ENCODE assay signal across 8 mouse cellular contexts in genomic region chr11:66905617-66906384, GRCm38 (mm10). TPM values are rescaled to one million over a fixed set of nuclear protein-coding genes. Genes with fewer than 3 reads are reported as not detected.
DNase-seq lines count a peak whose midpoint lies in the region; ATAC-seq and TF ChIP-seq lines count a peak whose summit lies in the region.

No protein-coding gene starts in this region.

- H3K4me1 ChIP-seq in E14TG2a.4 (replicated peaks; ENCODE audit: low read depth, low read length) = peaks cover 22% of the 10 kb centered on the region
- peaks cover 7% of the 10 kb centered on the region; the same call in 1 of the 2 replicates for H3K4me1 ChIP-seq in forebrain, embryonic 12.5 days
- no peaks in the 10 kb centered on the region for H3K4me1 ChIP-seq in heart, postnatal 0 days (ENCODE audit: control insufficient read depth, insufficient read depth)
- peaks cover 6% of the 10 kb centered on the region for H3K4me1 ChIP-seq in liver, embryonic 15.5 days (replicated peaks)
- peaks cover 13% of the 10 kb centered on the region for H3K4me1 ChIP-seq in neural tube, embryonic 15.5 days

- ATAC-seq in forebrain, embryonic 12.5 days (ENCODE audit: low FRiP score) = peak; percentile 89
- peak; percentile 76 for ATAC-seq in heart, postnatal 0 days (ENCODE audit: insufficient read depth, low read depth)
- peak; percentile 62 for ATAC-seq in liver, embryonic 15.5 days (ENCODE audit: insufficient read depth)
- peak; percentile 84 for ATAC-seq in neural tube, embryonic 15.5 days (ENCODE audit: low FRiP score)

- no peaks in the 10 kb centered on the region for H3K9me3 ChIP-seq in E14TG2a.4 (ENCODE audit: low read length)
- H3K9me3 ChIP-seq in forebrain, embryonic 12.5 days = no peaks in the 10 kb centered on the region
- H3K9me3 ChIP-seq in heart, postnatal 0 days (replicated peaks; ENCODE audit: control insufficient read depth, low read length) = no peaks in the 10 kb centered on the region
- no peaks in the 10 kb centered on the region for H3K9me3 ChIP-seq in liver, embryonic 15.5 days (replicated peaks)
- no peaks in the 10 kb centered on the region for H3K9me3 ChIP-seq in neural tube, embryonic 15.5 days (replicated peaks)

- H3K36me3 ChIP-seq in E14TG2a.4 (ENCODE audit: insufficient read depth, low read length) = no peaks in the 10 kb centered on the region
- no peaks in the 10 kb centered on the region for H3K36me3 ChIP-seq in forebrain, embryonic 12.5 days (replicated peaks)
- H3K36me3 ChIP-seq in heart, postnatal 0 days (replicated peaks; ENCODE audit: control insufficient read depth, insufficient read depth, low read length) = no peaks in the 10 kb centered on the region
- H3K36me3 ChIP-seq in liver, embryonic 15.5 days (replicated peaks) = no peaks in the 10 kb centered on the region
- no peaks in the 10 kb centered on the region for H3K36me3 ChIP-seq in neural tube, embryonic 15.5 days

- DNase-seq in c-Kit-positive CD71-negative TER-119-negative erythroid progenitor cells, embryonic 14.5 days (ENCODE audit: low read depth) = peak; percentile 35
- peak; percentile 63 for DNase-seq in heart, postnatal 0 days (ENCODE audit: low spot score)
- peak; percentile 77 to 83 for DNase-seq in kidney, postnatal 4 days
- DNase-seq in thymus, postnatal 0 days (ENCODE audit: low spot score) = peak; percentile 58

- peak overlapping the region; percentile 50 for H3K27ac ChIP-seq in forebrain, embryonic 12.5 days
- H3K27ac ChIP-seq in heart, postnatal 0 days (ENCODE audit: low read depth) = no peak overlapping the region
- H3K27ac ChIP-seq in liver, embryonic 15.5 days (replicated peaks) = no peak overlapping the region
- H3K27ac ChIP-seq in neural tube, embryonic 15.5 days (replicated peaks) = no peak overlapping the region

- TF ChIP-seq EP300 in heart, postnatal 0 days (IDR thresholded peaks at IDR 0.05; ENCODE audit: low read depth) = peak; percentile 63; the same call in 1 of the 2 replicates

- peak; percentile 67 for TF ChIP-seq CTCF in E14TG2a.4 (conservative IDR thresholded peaks at IDR 0.05; ENCODE audit: low read length)
- TF ChIP-seq CTCF in heart, postnatal 0 days (IDR thresholded peaks at IDR 0.05; ENCODE audit: low read depth) = peak; percentile 82

- WGBS in forebrain, embryonic 12.5 days = 12% methylated on average over 21 of the region's 21 CpGs
- 17% methylated on average over 21 of the region's 21 CpGs for WGBS in heart, postnatal 0 days
- WGBS in liver, embryonic 15.5 days (ENCODE audit: insufficient replicate concordance) = 14% methylated on average over 21 of the region's 21 CpGs
- WGBS in neural tube, embryonic 15.5 days = 11% methylated on average over 21 of the region's 21 CpGs

- H3K9ac ChIP-seq in forebrain, embryonic 12.5 days = peak overlapping the region; percentile 21; the same call in 1 of the 2 replicates
- H3K9ac ChIP-seq in heart, postnatal 0 days (replicated peaks; ENCODE audit: low read depth, low read length) = 0 out of 2 replicates have a peak overlapping the region, but pooled peaks have one; percentile 21
- H3K9ac ChIP-seq in liver, embryonic 15.5 days = no peak overlapping the region
- H3K9ac ChIP-seq in neural tube, embryonic 15.5 days (replicated peaks) = 0 out of 2 replicates have a peak overlapping the region, but pooled peaks have one; percentile 38

- H3K4me3 ChIP-seq in E14TG2a.4 (replicated peaks; ENCODE audit: low read length) = peak overlapping the region; percentile 65
- no peak overlapping the region; the same call in 1 of the 2 replicates for H3K4me3 ChIP-seq in forebrain, embryonic 12.5 days (replicated peaks)
- H3K4me3 ChIP-seq in heart, postnatal 0 days (ENCODE audit: low read depth, low read length) = no peak overlapping the region
- H3K4me3 ChIP-seq in liver, embryonic 15.5 days (replicated peaks) = no peak overlapping the region
- H3K4me3 ChIP-seq in neural tube, embryonic 15.5 days (replicated peaks) = no peak overlapping the region; the same call in 1 of the 2 replicates

- peak overlapping the region; percentile 36 for H3K4me2 ChIP-seq in forebrain, embryonic 12.5 days
- H3K4me2 ChIP-seq in heart, postnatal 0 days (ENCODE audit: low read depth, low read length) = no peak overlapping the region
- H3K4me2 ChIP-seq in liver, embryonic 15.5 days = peak overlapping the region; percentile 36
- H3K4me2 ChIP-seq in neural tube, embryonic 15.5 days = peak overlapping the region; percentile 51

- 0 out of 2 replicates have a peak, but pooled peaks cover 2% of the 10 kb centered on the region for H3K27me3 ChIP-seq in E14TG2a.4 (ENCODE audit: insufficient read depth, low read length)
- H3K27me3 ChIP-seq in forebrain, embryonic 12.5 days = peaks cover 13% of the 10 kb centered on the region; the same call in 1 of the 2 replicates
- H3K27me3 ChIP-seq in heart, postnatal 0 days (ENCODE audit: control insufficient read depth, insufficient read depth, low read length) = no peaks in the 10 kb centered on the region
- H3K27me3 ChIP-seq in liver, embryonic 15.5 days = peaks cover 6% of the 10 kb centered on the region; the same call in 1 of the 2 replicates
- H3K27me3 ChIP-seq in neural tube, embryonic 15.5 days (replicated peaks) = no peaks in the 10 kb centered on the region

RNA-seq across cellular contexts. Expression of gene Pirt, which starts 6.0 kb away (rescaled TPM):
- polyA plus RNA-seq in forebrain, embryonic 12.5 days (2016; fragmentation: Nextera tagmentation; extraction: Ambion mirVana) = 0.29 and 0.32 TPM in 2 replicates
- 18.7 and 24.5 TPM in 2 replicates for total RNA-seq in heart, postnatal 0 days (2014; rRNA removed; ENCODE audit: low replicate concordance)
- 10.5 and 15.0 TPM in 2 replicates for polyA plus RNA-seq in heart, postnatal 0 days (2015; fragmentation: Nextera tagmentation; extraction: Ambion mirVana)
- polyA plus RNA-seq in liver, embryonic 15.5 days (2015; fragmentation: Nextera tagmentation; extraction: Ambion mirVana) = 0.02 TPM in 1 of 2 replicates, not detected in the other
- 16.0 and 17.2 TPM in 2 replicates for polyA plus RNA-seq in neural tube, embryonic 15.5 days (2015; fragmentation: Nextera tagmentation; extraction: Ambion mirVana)
- polyA plus RNA-seq in thymus, postnatal 0 days (2015; fragmentation: Nextera tagmentation; extraction: Ambion mirVana) = not detected in 2 replicates

RNA-seq across cellular contexts. Expression of gene Tmem238l, which starts 50.6 kb away (rescaled TPM):
- polyA plus RNA-seq in forebrain, embryonic 12.5 days (2016; fragmentation: Nextera tagmentation; extraction: Ambion mirVana) = not detected in 2 replicates
- total RNA-seq in heart, postnatal 0 days (2014; rRNA removed; ENCODE audit: low replicate concordance) = 0.85 TPM in 1 of 2 replicates, not detected in the other
- 0.21 and 0.36 TPM in 2 replicates for polyA plus RNA-seq in heart, postnatal 0 days (2015; fragmentation: Nextera tagmentation; extraction: Ambion mirVana)
- polyA plus RNA-seq in liver, embryonic 15.5 days (2015; fragmentation: Nextera tagmentation; extraction: Ambion mirVana) = not detected in 2 replicates
- not detected in 2 replicates for polyA plus RNA-seq in neural tube, embryonic 15.5 days (2015; fragmentation: Nextera tagmentation; extraction: Ambion mirVana)
- polyA plus RNA-seq in thymus, postnatal 0 days (2015; fragmentation: Nextera tagmentation; extraction: Ambion mirVana) = 0.23 TPM in 1 of 2 replicates, not detected in the other
